Mouse (Mus musculus) midbrain, embryonic 11.5 days (tissue): ENCODE results near the gene Sorcs2. TPM values are rescaled to one million over a fixed set of nuclear protein-coding genes. Genes with fewer than 3 reads are reported as not detected.
A peak's percentile ranks its signal among the peaks of the same experiment; 100 is the strongest.

Experiments used
- ATAC-seq: fragments of 200-750 bp; cut with Nextera tagmentation; 2 replicates; pipeline ENCODE4 v1.8.0; 2017; ENCODE audit warnings: moderate TSS enrichment, moderate library complexity; ENCODE audit not compliant: low FRiP score
- DNase-seq: peaks from one replicate; pipeline ENCODE4 v3.0.0; 2015; ENCODE audit warnings: low spot score; ENCODE audit errors: missing footprints
- H3K27ac ChIP-seq: fragments of 300-500 bp; sonication (generic); 2 replicates; pipeline ENCODE4 v1.5.1; 2014; ENCODE audit warnings: low read depth, low read length
- H3K27me3 ChIP-seq: fragments of 300-500 bp; sonication (generic); 2 replicates; pipeline ENCODE4 v1.6.1; 2014; ENCODE audit warnings: mild to moderate bottlenecking, low read length, moderate library complexity, mixed read lengths; ENCODE audit not compliant: control insufficient read depth, insufficient read depth
- H3K36me3 ChIP-seq: fragments of 300-500 bp; sonication (generic); 2 replicates; pipeline ENCODE4 v1.6.1; 2014; ENCODE audit warnings: mild to moderate bottlenecking, low read length, moderate library complexity, mixed read lengths; ENCODE audit not compliant: control insufficient read depth, insufficient read depth
- H3K4me1 ChIP-seq: fragments of 300-500 bp; sonication (generic); 2 replicates; pipeline ENCODE4 v1.6.1; 2014; ENCODE audit warnings: low read length; ENCODE audit not compliant: control insufficient read depth, insufficient read depth
- H3K4me2 ChIP-seq: fragments of 300-500 bp; sonication (generic); 2 replicates; pipeline ENCODE4 v1.6.1; 2014; ENCODE audit warnings: mild to moderate bottlenecking, moderate library complexity
- H3K4me3 ChIP-seq: fragments of 300-500 bp; sonication (generic); 2 replicates; pipeline ENCODE4 v1.5.1; 2014; ENCODE audit warnings: low read depth, low read length
- H3K9ac ChIP-seq: fragments of 300-500 bp; sonication (generic); 2 replicates; pipeline ENCODE4 v1.6.1; 2014; ENCODE audit warnings: low read length
- H3K9me3 ChIP-seq: fragments of 300-500 bp; sonication (generic); 2 replicates; pipeline ENCODE4 v1.6.1; 2016; ENCODE audit warnings: low read length; ENCODE audit not compliant: control insufficient read depth
- WGBS: fragments of 180-500 bp; shearing (Covaris S2); extraction: QIAGEN DNeasy Blood & Tissue Kit; methylation state at CpG from one replicate; pipeline ENCODE4 v1.1.7; 2014; 5-methylcytosine and 5-hydroxymethylcytosine counted together
- polyA plus RNA-seq: library from polyadenylated mRNA; unstranded; fragments of >200 nt; fragmentation: Nextera tagmentation; extraction: Ambion mirVana; gene quantifications from 2 replicates; pipeline ENCODE4 v1.2.1, GENCODE M21; 2014

Sorcs2 gene
- polyA plus RNA-seq, 1 experiment from 2014 or later, result 7.3 TPM

DNA sequence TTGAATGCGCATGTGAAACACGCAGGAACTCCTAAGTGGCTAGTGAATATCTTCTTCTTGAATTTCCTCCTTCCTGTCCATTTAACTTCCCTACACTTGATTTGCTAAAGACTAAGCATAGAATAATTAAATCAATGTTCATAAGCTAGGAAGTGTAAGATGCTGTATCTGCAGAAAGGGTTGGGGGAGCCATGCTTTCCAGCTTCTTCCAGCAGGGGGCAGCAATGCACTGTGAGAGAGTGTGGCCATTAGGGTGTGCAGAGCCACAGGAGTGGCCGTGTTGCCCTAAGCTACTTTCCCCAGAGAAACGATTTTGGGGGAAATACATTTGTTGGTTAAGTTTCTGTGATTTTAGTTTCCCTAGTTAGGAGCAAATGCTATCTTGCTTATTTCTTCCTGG lies 416.0 kb downstream of the Sorcs2 start:
- H3K9me3 ChIP-seq, result no peaks in the 10 kb centered on the region
- H3K36me3 ChIP-seq, result peaks cover 5% of the 10 kb centered on the region; the same call in 1 of the 2 replicates
- no peaks in the 10 kb centered on the region for H3K4me1 ChIP-seq
- WGBS, result 39% methylated on average over 4 of the region's 4 CpGs
- ATAC-seq (no peak), DNase-seq (peak; percentile 98)
- H3K27me3 ChIP-seq, result no peaks in the 10 kb centered on the region
- no peak overlapping the region for H3K4me2 ChIP-seq
- no peak overlapping the region for H3K9ac ChIP-seq
- H3K27ac ChIP-seq, result no peak overlapping the region
- H3K4me3 ChIP-seq, result no peak overlapping the region

DNA sequence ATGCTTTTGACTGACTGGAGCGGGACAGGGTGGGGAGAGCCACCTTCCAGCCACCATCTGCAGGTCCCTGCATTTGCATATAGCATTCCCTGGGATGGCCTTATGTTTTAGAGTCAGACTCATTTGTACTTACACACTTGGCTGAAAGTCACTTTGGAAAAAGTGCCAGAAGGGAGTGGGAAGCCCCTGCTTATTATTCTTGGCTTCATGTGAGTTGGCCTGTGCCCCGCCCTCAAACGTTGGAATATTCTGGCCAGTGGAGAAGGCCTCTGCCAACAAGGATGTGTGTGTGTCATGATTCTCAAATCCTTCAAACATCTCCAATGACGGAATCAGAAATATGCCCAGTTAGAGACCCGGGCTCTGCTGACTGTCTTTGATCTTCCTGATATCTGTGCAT lies 416.6 kb downstream of the Sorcs2 start:
- Histone ChIP-seq H3K4me3 (no peak overlapping the region), H3K4me1 (no peaks in the 10 kb centered on the region), H3K27ac (no peak overlapping the region), H3K4me2 (no peak overlapping the region), H3K9me3 (no peaks in the 10 kb centered on the region), H3K9ac (no peak overlapping the region), H3K27me3 (no peaks in the 10 kb centered on the region), H3K36me3 (peaks cover 5% of the 10 kb centered on the region; the same call in 1 of the 2 replicates)
- WGBS, result 90% methylated on average over 5 of the region's 5 CpGs
- peak; percentile 80 for DNase-seq
- ATAC-seq, result no peak

DNA sequence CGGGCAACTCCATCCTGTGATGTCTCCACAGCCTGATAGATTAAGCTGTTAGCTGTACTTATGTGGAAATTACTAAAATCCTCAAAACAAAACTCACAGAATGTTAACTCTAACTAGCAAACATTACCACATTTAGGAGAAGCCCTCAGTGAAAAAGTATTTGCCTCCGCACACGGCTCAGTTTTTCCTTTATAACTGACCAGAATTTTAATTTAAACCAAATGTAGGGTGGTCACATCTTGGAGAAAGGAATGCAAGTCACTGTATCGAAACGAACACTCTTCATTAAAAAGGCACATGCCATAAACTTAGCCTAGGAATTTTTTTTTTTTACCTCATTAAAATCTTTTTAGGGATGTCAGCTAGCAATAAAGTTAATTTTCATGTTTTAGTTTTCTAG lies 417.4 kb downstream of the Sorcs2 start:
- Histone ChIP-seq H3K27me3 (no peaks in the 10 kb centered on the region), H3K27ac (no peak overlapping the region), H3K4me3 (no peak overlapping the region), H3K9ac (no peak overlapping the region), H3K4me1 (no peaks in the 10 kb centered on the region), H3K36me3 (peaks cover 5% of the 10 kb centered on the region; the same call in 1 of the 2 replicates), H3K4me2 (no peak overlapping the region), H3K9me3 (no peaks in the 10 kb centered on the region)
- ATAC-seq (no peak), DNase-seq (peak; percentile 51)
- 84% methylated on average over 5 of the region's 5 CpGs for WGBS

DNA sequence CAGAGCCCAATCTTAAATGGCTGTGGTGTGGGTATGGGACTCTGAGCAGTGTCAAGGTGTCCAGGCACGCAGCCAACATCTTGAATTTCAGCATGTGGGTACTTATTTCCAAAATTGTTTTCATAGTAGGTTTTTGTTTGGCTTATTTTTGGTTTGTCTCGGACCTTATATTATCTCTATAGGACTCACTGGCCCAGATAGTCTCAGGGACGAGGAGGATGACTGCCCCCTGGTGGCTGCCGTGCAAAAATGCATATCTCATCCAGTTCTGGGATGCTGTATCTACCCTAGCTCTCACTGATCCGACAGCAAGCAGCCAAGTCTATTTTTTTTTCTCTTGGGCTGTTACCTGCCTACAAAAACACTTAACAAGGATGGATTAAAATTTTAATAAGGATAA lies 422.3 kb downstream of the Sorcs2 start:
- peaks cover 2% of the 10 kb centered on the region; the same call in 1 of the 2 replicates for H3K36me3 ChIP-seq

DNA sequence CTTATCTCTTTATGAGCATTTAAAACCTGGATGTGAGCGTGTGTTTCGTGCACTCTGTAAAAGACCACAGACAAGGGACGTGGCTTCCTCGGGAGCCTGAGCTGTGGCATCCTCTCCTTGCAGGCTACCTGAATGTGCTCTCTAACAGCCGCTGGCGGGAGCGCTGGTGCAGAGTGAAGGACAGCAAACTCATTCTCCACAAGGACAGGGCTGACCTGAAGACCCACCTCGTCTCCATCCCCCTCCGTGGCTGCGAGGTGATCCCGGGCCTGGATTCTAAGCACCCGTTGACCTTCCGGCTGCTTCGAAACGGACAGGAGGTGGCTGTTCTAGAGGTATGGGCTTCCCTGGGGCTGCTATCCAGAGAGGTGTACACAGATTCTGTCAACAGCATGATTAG lies 423.7 kb downstream of the Sorcs2 start:
- no peak overlapping the region for H3K4me2 ChIP-seq
- H3K9ac ChIP-seq, result no peak overlapping the region
- no peak for ATAC-seq
- no peaks in the 10 kb centered on the region for H3K9me3 ChIP-seq
- no peak overlapping the region for H3K4me3 ChIP-seq
- 88% methylated on average over 15 of the region's 15 CpGs for WGBS
- H3K27me3 ChIP-seq, result no peaks in the 10 kb centered on the region
- no peak for DNase-seq
- no peak overlapping the region for H3K27ac ChIP-seq
- peaks cover 10% of the 10 kb centered on the region; the same call in 1 of the 2 replicates for H3K4me1 ChIP-seq
- peaks cover 2% of the 10 kb centered on the region; the same call in 1 of the 2 replicates for H3K36me3 ChIP-seq

More for the DNA sequence above, 422.3 kb downstream of the Sorcs2 start:
- Histone ChIP-seq H3K4me2 (no peak overlapping the region), H3K4me1 (0 out of 2 replicates have a peak, but pooled peaks cover 7% of the 10 kb centered on the region), H3K9me3 (no peaks in the 10 kb centered on the region), H3K4me3 (no peak overlapping the region), H3K27ac (no peak overlapping the region), H3K9ac (no peak overlapping the region), H3K27me3 (no peaks in the 10 kb centered on the region)
- ATAC-seq (no peak), DNase-seq (peak; percentile 91)
- WGBS, result 19% methylated on average over 5 of the region's 5 CpGs

DNA sequence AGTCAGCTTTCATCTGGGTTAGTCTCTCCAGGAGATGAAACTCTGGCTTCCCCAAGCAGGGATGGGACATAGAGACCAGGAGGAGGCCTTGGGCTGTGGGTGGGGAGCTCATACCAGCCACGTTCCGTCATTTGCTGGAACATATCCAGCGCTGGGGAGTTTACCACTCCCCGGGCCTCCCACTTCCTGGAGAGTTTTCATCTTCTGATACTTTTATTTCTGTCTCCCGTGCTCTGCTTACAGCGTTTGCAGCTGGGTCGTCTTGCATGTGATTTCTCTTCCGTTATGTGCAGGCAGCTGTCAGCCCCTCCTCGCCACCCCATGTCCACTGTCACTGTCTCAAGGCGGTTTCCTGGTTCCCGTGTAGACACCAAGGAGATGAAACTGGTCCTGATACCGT lies 424.1 kb downstream of the Sorcs2 start:
- Histone ChIP-seq H3K9me3 (no peaks in the 10 kb centered on the region), H3K27me3 (no peaks in the 10 kb centered on the region), H3K36me3 (peaks cover 2% of the 10 kb centered on the region; the same call in 1 of the 2 replicates), H3K4me2 (no peak overlapping the region), H3K4me1 (peaks cover 10% of the 10 kb centered on the region; the same call in 1 of the 2 replicates), H3K4me3 (no peak overlapping the region), H3K27ac (no peak overlapping the region), H3K9ac (no peak overlapping the region)
- peak; percentile 44 for DNase-seq
- ATAC-seq, result no peak
- WGBS, result 88% methylated on average over 12 of the region's 12 CpGs

DNA sequence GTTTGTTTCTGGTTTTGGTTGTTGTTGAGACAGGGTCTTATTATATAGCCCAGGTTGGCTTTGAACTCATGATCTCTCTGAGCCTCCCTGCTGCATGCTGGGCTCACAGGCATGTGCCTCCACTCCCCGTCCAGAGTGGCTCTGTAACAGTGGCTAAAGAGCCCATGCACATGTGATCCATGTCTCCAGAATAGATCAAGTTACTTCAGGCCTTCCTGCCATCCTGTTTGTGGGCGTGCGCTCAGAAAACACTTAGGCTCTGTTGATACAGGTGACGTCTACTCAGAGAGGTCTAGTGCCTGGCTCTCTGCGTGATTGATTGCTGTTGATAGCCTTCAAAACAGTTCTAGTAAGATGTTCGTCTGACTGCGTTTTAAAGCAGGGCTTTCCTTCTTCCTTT lies 425.2 kb downstream of the Sorcs2 start:
- no peak overlapping the region for H3K4me2 ChIP-seq
- ATAC-seq (no peak), DNase-seq (peak; percentile 54)
- H3K9ac ChIP-seq, result no peak overlapping the region
- no peak overlapping the region for H3K27ac ChIP-seq
- peaks cover 10% of the 10 kb centered on the region; the same call in 1 of the 2 replicates for H3K4me1 ChIP-seq
- H3K9me3 ChIP-seq, result no peaks in the 10 kb centered on the region
- WGBS, result 86% methylated on average over 7 of the region's 7 CpGs
- H3K36me3 ChIP-seq, result peaks cover 5% of the 10 kb centered on the region
- no peaks in the 10 kb centered on the region for H3K27me3 ChIP-seq
- no peak overlapping the region for H3K4me3 ChIP-seq

DNA sequence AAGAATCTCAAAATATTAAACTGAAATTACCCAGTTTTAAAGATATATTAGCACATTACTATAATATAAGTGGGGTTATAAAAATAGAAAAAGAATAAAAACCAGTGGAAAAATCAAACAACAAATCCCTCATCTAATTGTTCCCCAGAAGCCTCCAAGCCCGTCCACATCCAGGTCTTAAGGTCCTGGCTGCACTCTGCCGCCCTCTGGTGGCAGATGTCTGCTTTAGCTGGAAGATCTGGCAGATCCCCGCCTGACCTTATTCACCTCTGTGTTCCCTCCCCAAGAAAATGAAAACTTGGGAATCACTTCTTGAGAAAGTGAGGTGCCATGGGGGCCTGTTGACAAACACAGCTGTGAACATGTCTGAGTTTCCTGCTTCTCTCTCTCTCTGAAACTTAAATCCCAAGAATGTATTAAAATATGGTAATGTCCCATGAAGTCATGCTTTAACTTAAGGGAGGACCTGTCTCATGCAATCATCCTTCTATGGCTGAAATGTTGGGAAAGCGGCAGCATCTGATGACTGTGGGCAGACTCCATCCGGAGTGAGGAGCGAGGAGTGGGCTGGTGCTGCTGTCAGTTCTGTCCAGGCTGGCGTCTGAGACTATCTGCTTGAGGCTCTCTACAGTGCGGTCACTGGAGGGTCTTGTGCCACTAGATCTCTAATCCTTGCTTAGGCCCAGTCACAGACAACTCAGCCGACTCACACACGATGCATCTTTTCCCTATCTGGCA lies 425.9 kb downstream of the Sorcs2 start:
- Histone ChIP-seq H3K9me3 (no peaks in the 10 kb centered on the region), H3K36me3 (peaks cover 3% of the 10 kb centered on the region), H3K4me2 (no peak overlapping the region), H3K27me3 (no peaks in the 10 kb centered on the region), H3K4me3 (no peak overlapping the region), H3K27ac (no peak overlapping the region), H3K9ac (no peak overlapping the region), H3K4me1 (peaks cover 10% of the 10 kb centered on the region; the same call in 1 of the 2 replicates)
- WGBS, result 61% methylated on average over 10 of the region's 10 CpGs
- DNase-seq, result peak; percentile 96
- ATAC-seq, result no peak

DNA sequence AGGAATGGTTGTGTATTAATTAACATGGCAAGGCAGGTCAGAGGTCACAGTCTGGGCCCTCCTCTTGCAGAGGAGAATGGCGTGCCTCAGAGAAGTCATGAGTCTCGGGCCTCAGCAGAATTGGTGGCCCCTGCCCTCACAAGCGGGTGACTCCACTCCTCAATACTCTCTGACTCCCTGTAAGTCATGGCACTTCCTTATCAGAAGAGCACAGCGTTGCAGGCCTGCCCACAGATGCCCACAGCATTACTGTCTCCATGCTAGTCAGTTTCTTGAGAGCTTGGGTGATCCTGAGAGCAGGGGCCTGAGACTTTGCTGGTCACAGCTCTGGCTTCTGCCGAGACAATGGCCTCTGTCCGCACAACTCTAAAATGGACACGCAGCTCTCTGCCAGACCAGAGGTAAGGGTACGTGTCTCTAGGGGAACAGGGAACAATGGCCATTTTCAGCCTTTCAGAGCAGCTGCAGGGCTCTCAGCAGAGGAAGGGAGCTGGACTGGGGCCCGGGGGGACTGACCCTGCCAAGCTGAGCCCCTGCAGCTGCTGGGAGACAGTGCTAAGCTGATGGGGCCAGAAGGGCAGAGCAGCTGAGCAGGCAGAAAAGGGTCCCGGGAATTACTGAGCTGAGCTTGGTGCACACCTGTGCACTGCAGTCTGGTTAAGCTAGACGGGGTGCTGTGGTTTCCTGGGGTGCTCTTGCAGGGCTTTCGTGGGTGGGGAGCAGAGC lies 427.4 kb downstream of the Sorcs2 start:
- DNase-seq (peak; percentile 86), ATAC-seq (peak; percentile 78)
- H3K4me1 ChIP-seq, result peaks cover 10% of the 10 kb centered on the region; the same call in 1 of the 2 replicates
- H3K9ac ChIP-seq, result no peak overlapping the region
- H3K27ac ChIP-seq, result peak overlapping the region; percentile 67
- WGBS, result 46% methylated on average over 12 of the region's 12 CpGs
- no peak overlapping the region for H3K4me2 ChIP-seq
- H3K27me3 ChIP-seq, result no peaks in the 10 kb centered on the region
- peaks cover 3% of the 10 kb centered on the region for H3K36me3 ChIP-seq
- no peaks in the 10 kb centered on the region; the same call in 1 of the 2 replicates for H3K9me3 ChIP-seq
- H3K4me3 ChIP-seq, result no peak overlapping the region
